Mouse (Mus musculus): ENCODE data around the gene Rab9. TPM values are rescaled to one million over a fixed set of nuclear protein-coding genes. Genes with fewer than 3 reads are reported as not detected.

Gene Rab9
- 38.3 TPM for polyA plus RNA-seq (2017; shearing (Covaris generic))

GRCm38 (mm10) chrX:166479365-166479983, at the start of gene Rab9:
Gene Rab9 (minus strand): TSS chrX:166479867.

DNA sequence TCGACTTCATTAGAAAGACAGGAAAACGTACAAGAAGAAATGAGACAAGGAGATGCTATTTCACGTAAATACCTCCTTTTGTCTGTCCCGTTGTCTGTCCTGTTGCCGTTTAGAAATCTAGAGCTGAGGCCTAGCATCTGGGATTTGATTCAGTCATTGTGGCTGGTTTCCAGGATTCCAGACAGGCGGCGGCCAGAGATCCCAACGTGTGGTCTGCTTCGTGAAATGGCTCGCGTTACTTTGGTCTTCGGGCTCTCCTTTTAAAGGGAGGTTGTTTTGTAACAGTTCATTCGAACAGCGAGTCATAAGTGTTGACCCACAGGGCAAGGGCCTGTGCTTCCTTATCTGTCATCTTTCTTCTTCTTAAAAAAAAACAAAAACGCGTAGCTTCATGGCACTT, 38.7 kb upstream of the Rab9 start, which contains the start of gene Tceanc:
Tceanc (minus strand) TSS at position 223 of the 400 bp plus-strand sequence.

GRCm38 (mm10) chrX:166440616-166441063, 39.0 kb downstream of the Rab9 start, which contains the start of gene Ofd1:
Gene Ofd1 (minus strand): TSS chrX:166440704.

DNA sequence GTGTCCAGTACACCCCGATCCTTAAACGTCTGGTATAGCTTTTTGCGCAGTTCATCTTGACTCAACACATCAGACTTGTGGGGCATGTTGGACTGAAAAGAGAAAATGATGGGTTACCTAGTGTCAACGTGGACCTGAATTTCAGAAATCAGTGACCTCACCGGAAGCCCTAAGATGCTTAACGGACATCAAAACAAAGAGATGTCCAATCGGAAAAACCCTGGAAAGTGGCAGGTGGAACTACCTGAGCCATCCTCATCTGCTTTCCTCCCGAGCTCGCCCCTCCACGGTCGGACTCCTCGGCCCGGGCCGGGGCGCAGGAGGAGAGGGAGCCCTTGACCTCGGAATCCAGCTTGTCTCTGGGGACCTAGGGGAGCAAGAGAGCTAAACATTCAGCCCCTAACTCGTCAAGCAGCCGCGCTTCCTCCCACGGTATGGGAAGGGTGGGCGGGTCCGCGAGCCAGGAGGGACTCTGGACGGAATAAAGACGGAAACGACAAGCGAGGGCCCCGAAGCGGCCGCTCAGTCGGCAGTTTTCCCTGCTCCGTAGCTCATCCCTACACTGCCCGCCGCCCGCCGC, 39.5 kb downstream of the Rab9 start, which contains the start of gene Trappc2:
Trappc2 (plus strand) TSS at position 539 of the 580 bp plus-strand sequence.

Other genes with a start within 250 kb of the Rab9 start
- gene Gpm6b, start 241.0 kb downstream of the Rab9 start, polyA plus RNA-seq (2017; shearing (Covaris generic)), result 26.8 TPM
- gene Trappc2, start 39.3 kb downstream of the Rab9 start, polyA plus RNA-seq (2017; shearing (Covaris generic)), result 29.3 TPM
- 7.6 TPM for gene Ofd1, start 39.2 kb downstream of the Rab9 start, polyA plus RNA-seq (2017; shearing (Covaris generic))
- gene Tceanc, start 38.7 kb upstream of the Rab9 start, polyA plus RNA-seq (2017; shearing (Covaris generic)), result 11.3 TPM
- gene Egfl6, start 105.9 kb upstream of the Rab9 start, polyA plus RNA-seq (2017; shearing (Covaris generic)), result not detected

Data from CD4-positive, CD25-positive, alpha-beta regulatory T cell, adult 9 weeks (primary cell).